Mouse (Mus musculus) hindbrain, postnatal 0 days (tissue): ENCODE measurements at regions not wholly inside any gene's neighbourhood (a gene's known extent, or its start where the extent isn't known, plus 50 kb on each side); places are given as distances from the start of the nearest gene placed in this dataset.
A peak's percentile ranks its signal among the peaks of the same experiment; 100 is the strongest.

Source experiments
- ATAC-seq: fragments of 200-750 bp; cut with Nextera tagmentation; 2 replicates; pipeline ENCODE4 v1.8.0; 2017; ENCODE audit warnings: mild to moderate bottlenecking, moderate TSS enrichment, moderate library complexity
- DNase-seq: peaks from one replicate; pipeline ENCODE4 v3.0.0-alpha.2; 2015; ENCODE audit warnings: low spot score
- H3K27ac ChIP-seq: fragments of 300-500 bp; sonication (generic); 2 replicates; pipeline ENCODE4 v1.5.1; 2014; ENCODE audit warnings: mild to moderate bottlenecking
- H3K27me3 ChIP-seq: fragments of 300-500 bp; sonication (generic); 2 replicates; pipeline ENCODE4 v1.6.1; 2014; ENCODE audit warnings: low read length, mixed read lengths; ENCODE audit not compliant: insufficient read depth
- H3K36me3 ChIP-seq: fragments of 300-500 bp; sonication (generic); 2 replicates; pipeline ENCODE4 v1.6.1; 2014; ENCODE audit warnings: low read length, mixed read lengths; ENCODE audit not compliant: insufficient read depth
- H3K4me1 ChIP-seq: fragments of 300-500 bp; sonication (generic); 2 replicates; pipeline ENCODE4 v1.6.1; 2014; ENCODE audit warnings: antibody characterized with exemption, low read length, mixed read lengths; ENCODE audit not compliant: insufficient read depth
- H3K4me2 ChIP-seq: fragments of 300-500 bp; sonication (generic); 2 replicates; pipeline ENCODE4 v1.6.1; 2014; ENCODE audit warnings: low read depth, mild to moderate bottlenecking, low read length, moderate library complexity, mixed read lengths
- H3K4me3 ChIP-seq: fragments of 300-500 bp; sonication (generic); 2 replicates; pipeline ENCODE4 v1.5.1; 2014; ENCODE audit warnings: low read length
- H3K9ac ChIP-seq: fragments of 300-500 bp; sonication (generic); replicated peaks from 2 replicates; pipeline ENCODE4 v1.6.1; 2014; ENCODE audit warnings: mild to moderate bottlenecking, low read length, moderate library complexity, mixed read lengths
- H3K9me3 ChIP-seq: fragments of 300-500 bp; sonication (generic); 2 replicates; pipeline ENCODE4 v1.6.1; 2016; ENCODE audit warnings: low read length, mixed read lengths
- CTCF ChIP-seq: IDR thresholded peaks from 2 replicates; pipeline ENCODE4 v1.5.1; 2016; ENCODE audit warnings: antibody characterized with exemption, control low read depth, low read depth
- WGBS: fragments of 180-500 bp; shearing (Covaris S2); extraction: QIAGEN DNeasy Blood & Tissue Kit; methylation state at CpG from one replicate; pipeline ENCODE4 v1.1.7; 2014; 5-methylcytosine and 5-hydroxymethylcytosine counted together

GRCm38 (mm10) chr12:47466740-47467139 lies 648.0 kb upstream of the Nova1 start:
- no peak overlapping the region for H3K9ac ChIP-seq
- TF ChIP-seq CTCF, result no peak
- H3K4me1 ChIP-seq, result no peaks in the 10 kb centered on the region
- 68% methylated on average over 1 of the region's 1 CpGs for WGBS
- H3K4me3 ChIP-seq, result no peak overlapping the region
- no peaks in the 10 kb centered on the region for H3K9me3 ChIP-seq
- no peaks in the 10 kb centered on the region for H3K27me3 ChIP-seq
- no peaks in the 10 kb centered on the region for H3K36me3 ChIP-seq
- no peak for DNase-seq
- H3K4me2 ChIP-seq, result no peak overlapping the region
- no peak overlapping the region for H3K27ac ChIP-seq
- ATAC-seq, result no peak

DNA sequence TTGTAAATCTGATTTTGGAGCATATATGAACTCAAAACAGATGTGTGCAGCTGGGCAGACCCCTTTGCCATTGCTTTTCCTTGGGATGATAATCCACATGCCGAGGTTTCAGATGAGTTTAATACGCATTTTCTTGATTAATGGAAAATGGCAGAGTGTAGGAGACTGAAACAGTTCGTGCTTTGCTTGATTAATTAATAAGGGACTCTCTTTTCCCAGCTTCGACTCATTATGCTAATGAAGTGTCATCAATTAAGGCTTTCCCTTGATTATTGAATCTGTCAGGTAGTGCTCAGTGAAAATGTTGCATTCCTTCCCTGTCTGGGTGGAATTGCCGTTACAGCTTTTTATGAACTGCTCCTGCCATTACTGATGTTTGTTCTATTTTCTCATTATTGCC lies 647.2 kb upstream of the Nova1 start:
- Histone ChIP-seq H3K4me3 (no peak overlapping the region), H3K27ac (no peak overlapping the region), H3K9ac (no peak overlapping the region), H3K27me3 (no peaks in the 10 kb centered on the region), H3K36me3 (no peaks in the 10 kb centered on the region), H3K4me1 (no peaks in the 10 kb centered on the region), H3K9me3 (no peaks in the 10 kb centered on the region), H3K4me2 (no peak overlapping the region)
- 52% methylated on average over 5 of the region's 5 CpGs for WGBS
- TF ChIP-seq CTCF, result no peak
- ATAC-seq (peak; percentile 64; the same call in 1 of the 2 replicates), DNase-seq (peak; percentile 3)

DNA sequence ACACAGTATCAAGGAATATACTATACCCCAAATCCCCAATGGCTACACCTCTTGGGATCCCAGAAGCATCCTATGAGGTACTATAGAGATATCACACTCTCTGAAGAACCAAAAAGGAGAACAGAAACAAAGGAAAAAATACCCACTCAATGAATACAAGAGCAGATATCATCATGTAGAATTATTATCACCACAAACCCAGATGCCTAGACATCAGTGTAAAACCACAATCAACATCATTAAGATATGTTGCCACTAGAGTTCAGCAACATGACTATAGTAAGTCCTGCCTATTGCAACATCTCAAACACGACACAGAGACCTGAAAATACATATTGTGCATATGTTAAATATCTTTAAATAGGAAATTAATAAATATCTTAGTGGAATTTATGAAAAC lies 612.9 kb upstream of the Nova1 start:
- H3K4me2 ChIP-seq, result no peak overlapping the region
- DNase-seq, result no peak
- H3K27ac ChIP-seq, result no peak overlapping the region
- H3K9ac ChIP-seq, result no peak overlapping the region
- H3K4me1 ChIP-seq, result no peaks in the 10 kb centered on the region
- H3K9me3 ChIP-seq, result no peaks in the 10 kb centered on the region
- ATAC-seq, result no peak
- no peaks in the 10 kb centered on the region for H3K36me3 ChIP-seq
- H3K27me3 ChIP-seq, result no peaks in the 10 kb centered on the region
- H3K4me3 ChIP-seq, result no peak overlapping the region
- WGBS, result 53% methylated on average over 1 of the region's 1 CpGs
- no peak for TF ChIP-seq CTCF

DNA sequence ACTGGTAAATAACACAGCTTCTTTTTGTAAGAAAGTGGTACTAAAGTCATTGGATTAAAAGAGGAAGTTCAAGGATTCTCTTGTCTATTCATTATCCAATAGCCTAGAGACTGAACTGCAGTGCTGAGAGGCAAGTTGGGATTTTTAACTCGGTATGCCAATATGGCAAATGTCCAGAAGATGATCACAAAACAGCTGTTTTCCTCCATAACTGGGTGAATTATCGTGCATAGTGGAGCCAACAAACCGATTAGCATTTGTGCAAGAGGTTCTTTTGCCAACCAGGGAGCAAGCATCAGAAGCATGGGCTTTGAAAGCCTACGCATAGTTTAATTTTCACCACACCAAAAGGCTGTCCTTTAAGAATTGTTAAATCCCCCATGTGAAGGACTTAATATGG lies 593.5 kb upstream of the Nova1 start:
- Histone ChIP-seq H3K4me1 (no peaks in the 10 kb centered on the region), H3K27ac (no peak overlapping the region), H3K4me3 (no peak overlapping the region), H3K36me3 (no peaks in the 10 kb centered on the region), H3K9me3 (no peaks in the 10 kb centered on the region), H3K9ac (no peak overlapping the region), H3K27me3 (no peaks in the 10 kb centered on the region), H3K4me2 (no peak overlapping the region)
- 44% methylated on average over 4 of the region's 4 CpGs for WGBS
- DNase-seq, result peak; percentile 68
- 0 out of 2 replicates have a peak, but pooled peaks have one; percentile 24 for ATAC-seq
- TF ChIP-seq CTCF, result no peak

- Histone ChIP-seq H3K36me3 (no peaks in the 10 kb centered on the region), H3K9me3 (no peaks in the 10 kb centered on the region), H3K4me1 (no peaks in the 10 kb centered on the region), H3K4me3 (no peak overlapping the region), H3K27ac (no peak overlapping the region), H3K27me3 (no peaks in the 10 kb centered on the region), H3K9ac (no peak overlapping the region), H3K4me2 (no peak overlapping the region)
- DNase-seq (no peak), ATAC-seq (no peak)
- TF ChIP-seq CTCF, result no peak
- WGBS, result 94% methylated on average over 2 of the region's 2 CpGs
Observed at GRCm38 (mm10) chr12:47406563-47406962, 587.8 kb upstream of the Nova1 start.

DNA sequence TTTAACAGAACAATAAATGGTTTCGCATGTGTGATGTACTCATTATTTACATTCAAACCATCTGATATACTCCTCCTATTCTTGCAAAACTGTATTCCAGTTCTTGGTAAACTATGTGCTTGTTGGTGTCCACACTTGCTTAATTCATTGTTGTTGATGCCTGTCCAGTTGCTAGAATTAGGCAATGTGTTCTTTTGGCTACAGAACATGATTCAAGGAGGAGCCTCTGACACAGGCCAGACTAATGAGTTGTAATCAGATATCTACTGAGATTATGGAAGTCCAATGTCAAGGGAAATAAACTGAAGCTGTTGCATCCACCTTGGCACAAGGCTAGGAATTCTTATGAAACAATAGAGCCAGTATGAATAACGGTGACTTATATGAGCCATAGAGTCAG lies 587.4 kb upstream of the Nova1 start:
- ATAC-seq, result no peak
- H3K4me2 ChIP-seq, result no peak overlapping the region
- no peak for TF ChIP-seq CTCF
- no peaks in the 10 kb centered on the region for H3K4me1 ChIP-seq
- no peak overlapping the region for H3K27ac ChIP-seq
- H3K36me3 ChIP-seq, result no peaks in the 10 kb centered on the region
- no peaks in the 10 kb centered on the region for H3K9me3 ChIP-seq
- WGBS, result 95% methylated on average over 2 of the region's 2 CpGs
- H3K4me3 ChIP-seq, result no peak overlapping the region
- DNase-seq, result no peak
- H3K27me3 ChIP-seq, result no peaks in the 10 kb centered on the region
- H3K9ac ChIP-seq, result no peak overlapping the region

- DNase-seq (no peak), ATAC-seq (no peak)
- no peaks in the 10 kb centered on the region for H3K4me1 ChIP-seq
- H3K36me3 ChIP-seq, result no peaks in the 10 kb centered on the region
- H3K9me3 ChIP-seq, result no peaks in the 10 kb centered on the region
- no peak for TF ChIP-seq CTCF
- no peaks in the 10 kb centered on the region for H3K27me3 ChIP-seq
- no peak overlapping the region for H3K27ac ChIP-seq
- H3K9ac ChIP-seq, result no peak overlapping the region
- 79% methylated on average over 1 of the region's 1 CpGs for WGBS
- no peak overlapping the region for H3K4me3 ChIP-seq
- H3K4me2 ChIP-seq, result no peak overlapping the region
Observed at GRCm38 (mm10) chr12:47383225-47383624, 564.5 kb upstream of the Nova1 start.
